Mouse (Mus musculus): ENCODE results near the gene Tyw1. TPM values are rescaled to one million over a fixed set of nuclear protein-coding genes. Genes with fewer than 3 reads are reported as not detected.

The Tyw1 gene
- polyA plus RNA-seq, 1 experiment, result 15.0 TPM

GRCm38 (mm10) chr5:130264433-130265005 is 9.1 kb downstream of the Tyw1 start:
- no peak for DNase-seq (ENCODE audit: low spot score)

GRCm38 (mm10) chr5:130266651-130267050 is 11.2 kb downstream of the Tyw1 start:
- DNase-seq (ENCODE audit: low spot score), result no peak

DNA sequence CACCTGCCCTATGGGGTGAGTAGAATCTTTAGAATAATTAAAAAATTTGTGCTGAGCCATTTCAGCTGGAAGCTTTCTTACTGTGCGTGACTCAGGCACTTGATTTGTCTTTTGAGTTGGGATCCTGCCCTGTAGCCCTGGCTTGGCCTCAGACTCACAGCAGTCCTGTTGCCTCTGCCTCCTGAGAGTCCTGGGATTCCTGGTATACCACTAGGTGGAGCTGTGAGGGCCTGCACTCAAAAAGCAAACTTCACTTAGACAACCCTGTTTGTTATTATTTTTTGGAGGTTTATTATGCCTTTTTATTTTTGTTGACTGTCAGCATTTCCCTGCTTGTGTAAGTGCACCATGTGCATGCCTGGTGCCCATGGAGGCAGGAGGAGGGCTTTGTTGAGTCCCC is 11.9 kb downstream of the Tyw1 start:
- no peak for DNase-seq (ENCODE audit: low spot score)

DNA sequence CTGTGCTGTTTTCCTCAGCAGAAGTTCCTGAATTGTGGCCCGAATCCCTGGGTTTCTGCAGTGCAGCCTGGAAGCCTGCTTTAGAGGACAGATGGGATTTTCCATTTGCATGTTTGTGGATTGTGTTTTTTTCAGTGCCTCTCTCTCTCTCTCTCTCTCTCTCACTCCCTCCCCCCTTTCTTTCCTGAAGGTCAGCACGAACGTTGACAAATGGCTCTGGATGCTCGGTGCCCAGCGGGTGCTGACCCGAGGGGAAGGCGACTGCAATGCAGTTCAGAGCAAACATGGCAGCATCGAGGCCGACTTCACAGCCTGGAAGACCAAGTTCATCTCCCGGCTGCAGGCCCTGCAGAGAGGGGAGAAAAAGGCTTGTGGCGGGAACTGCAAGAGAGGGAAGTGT is 13.6 kb downstream of the Tyw1 start:
- DNase-seq (ENCODE audit: low spot score), result no peak

GRCm38 (mm10) chr5:130272344-130272743 is 16.9 kb downstream of the Tyw1 start:
- no peak for DNase-seq (ENCODE audit: low spot score)

- DNase-seq (ENCODE audit: low spot score), result no peak
These were observed 17.6 kb downstream of the Tyw1 start for GRCm38 (mm10) chr5:130273046-130273445.

DNA sequence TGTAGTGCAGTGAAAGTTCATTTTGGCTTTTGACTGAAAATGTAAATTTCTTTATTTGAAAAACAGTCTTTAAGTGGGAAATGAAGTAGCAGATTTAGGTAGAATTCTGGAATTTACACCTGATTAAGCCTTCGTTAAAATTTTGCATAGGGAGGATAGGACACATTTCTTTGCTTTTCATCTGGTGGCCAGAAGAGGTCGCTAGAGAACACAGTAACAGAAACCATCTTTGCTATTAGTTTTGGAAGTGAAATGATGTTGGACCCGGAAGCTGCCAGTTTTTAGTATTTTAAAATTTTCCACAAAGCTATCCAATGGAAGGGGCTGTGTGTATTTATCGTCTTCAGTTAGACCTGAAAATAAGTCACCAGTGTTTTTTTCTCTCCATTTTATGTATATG is 20.1 kb downstream of the Tyw1 start:
- DNase-seq (ENCODE audit: low spot score), result no peak

DNA sequence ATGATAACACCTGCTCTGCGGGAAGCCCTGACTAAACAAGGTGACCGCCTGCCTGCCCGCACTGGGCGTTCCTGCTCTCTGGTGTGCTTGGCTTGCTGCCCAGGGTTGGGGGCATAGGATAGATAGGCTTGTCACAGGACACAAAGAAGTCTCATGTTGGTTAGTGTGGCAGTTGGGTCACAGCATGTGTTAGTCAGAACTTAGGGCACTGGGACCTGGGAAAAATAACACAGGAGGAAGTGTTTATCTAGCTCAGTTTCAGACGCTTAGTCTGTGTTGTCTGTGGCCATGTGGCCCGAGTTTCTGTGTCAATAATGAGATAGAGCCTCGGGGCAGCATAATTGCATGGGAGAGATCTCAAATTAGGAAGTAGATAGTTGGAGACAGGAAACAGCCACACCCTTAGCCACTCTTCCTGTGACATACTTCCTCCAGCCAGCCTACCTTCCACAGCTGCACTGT is 22.6 kb downstream of the Tyw1 start:
- DNase-seq (ENCODE audit: low spot score), result no peak

DNA sequence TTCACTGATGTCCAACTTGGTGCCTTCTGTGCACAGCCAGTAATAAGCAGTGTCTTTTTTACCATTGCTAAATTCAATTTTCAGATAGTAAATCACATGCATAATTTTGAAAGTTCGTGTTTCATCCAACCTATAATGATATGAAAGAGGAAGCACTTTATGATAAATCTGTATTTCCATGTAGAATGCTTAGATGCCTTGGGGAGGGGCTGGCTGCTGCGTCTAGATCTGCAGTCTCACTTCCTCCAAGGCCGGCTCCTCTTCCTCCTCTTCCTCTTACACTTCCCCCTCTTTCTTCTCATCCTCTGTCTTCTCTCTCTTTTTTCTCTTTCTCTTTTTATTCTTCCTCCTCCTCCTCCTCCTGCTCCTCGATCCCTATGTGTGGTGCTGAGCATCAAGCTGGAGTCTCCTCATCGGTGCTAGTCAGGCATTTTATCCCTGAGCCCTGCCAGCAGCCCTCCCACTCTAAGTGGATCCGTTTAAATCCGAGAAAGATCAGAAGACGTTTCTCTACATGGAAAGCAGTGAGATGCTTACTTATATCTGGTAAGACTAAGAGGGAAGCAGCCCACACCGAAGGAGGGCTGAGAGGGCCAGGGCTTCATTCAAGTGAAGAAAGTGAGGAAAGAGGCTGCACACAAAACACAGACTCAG is 27.8 kb downstream of the Tyw1 start:
- no peak for DNase-seq (ENCODE audit: low spot score)

GRCm38 (mm10) chr5:130288106-130288505 is 32.7 kb downstream of the Tyw1 start:
- DNase-seq (ENCODE audit: low spot score), result no peak

GRCm38 (mm10) chr5:130290242-130290641 is 34.8 kb downstream of the Tyw1 start:
- DNase-seq (ENCODE audit: low spot score), result no peak

- no peak for DNase-seq (ENCODE audit: low spot score)
These were observed 35.4 kb downstream of the Tyw1 start for GRCm38 (mm10) chr5:130290775-130291174.

GRCm38 (mm10) chr5:130292976-130293375 is 37.6 kb downstream of the Tyw1 start:
- no peak for DNase-seq (ENCODE audit: low spot score)

DNA sequence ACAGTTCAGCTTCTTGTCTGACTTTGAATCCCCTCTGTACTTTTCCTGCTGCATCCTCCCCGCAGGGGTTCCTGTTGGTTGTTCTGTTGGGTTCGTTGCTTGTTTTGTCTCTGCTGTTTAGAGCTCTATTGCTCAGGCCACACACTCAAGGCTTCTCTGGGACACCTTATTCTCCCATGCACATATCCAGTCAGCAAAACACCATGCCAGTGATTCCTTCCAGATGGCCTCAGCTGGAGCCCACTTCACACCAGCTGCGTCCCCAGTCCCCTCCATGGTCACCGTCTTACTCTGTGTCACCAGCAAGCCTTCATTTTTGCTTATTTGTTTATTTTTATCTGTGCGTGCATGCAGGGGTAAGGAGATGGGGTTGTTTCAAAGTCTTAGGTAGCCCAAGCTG is 38.5 kb downstream of the Tyw1 start:
- no peak for DNase-seq (ENCODE audit: low spot score)

GRCm38 (mm10) chr5:130294598-130294997 is 39.2 kb downstream of the Tyw1 start:
- DNase-seq (ENCODE audit: low spot score), result no peak

- no peak for DNase-seq (ENCODE audit: low spot score)
These were observed 40.7 kb downstream of the Tyw1 start for GRCm38 (mm10) chr5:130296071-130296470.

- no peak for DNase-seq (ENCODE audit: low spot score)
These were observed 43.5 kb downstream of the Tyw1 start for GRCm38 (mm10) chr5:130298831-130299460.

DNA sequence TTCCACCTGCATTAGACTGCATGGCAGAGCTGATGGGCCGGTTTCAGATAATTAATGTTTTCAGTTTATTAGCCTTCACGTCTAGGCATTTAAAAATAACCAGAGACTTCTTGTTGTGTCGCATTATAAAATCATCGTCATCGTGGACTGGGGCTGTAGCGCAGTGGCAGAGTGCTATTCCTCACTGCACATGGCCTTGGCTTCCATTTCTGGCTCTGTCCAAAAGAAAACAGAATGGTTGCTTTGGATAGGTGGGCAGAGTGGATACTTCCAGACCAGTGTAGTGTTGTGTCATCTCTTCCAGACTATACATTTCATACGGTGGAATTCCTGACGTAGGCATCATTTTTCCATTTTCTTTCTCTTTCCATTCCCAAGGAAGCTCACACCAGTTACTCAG is 44.1 kb downstream of the Tyw1 start:
- no peak for DNase-seq (ENCODE audit: low spot score)

DNA sequence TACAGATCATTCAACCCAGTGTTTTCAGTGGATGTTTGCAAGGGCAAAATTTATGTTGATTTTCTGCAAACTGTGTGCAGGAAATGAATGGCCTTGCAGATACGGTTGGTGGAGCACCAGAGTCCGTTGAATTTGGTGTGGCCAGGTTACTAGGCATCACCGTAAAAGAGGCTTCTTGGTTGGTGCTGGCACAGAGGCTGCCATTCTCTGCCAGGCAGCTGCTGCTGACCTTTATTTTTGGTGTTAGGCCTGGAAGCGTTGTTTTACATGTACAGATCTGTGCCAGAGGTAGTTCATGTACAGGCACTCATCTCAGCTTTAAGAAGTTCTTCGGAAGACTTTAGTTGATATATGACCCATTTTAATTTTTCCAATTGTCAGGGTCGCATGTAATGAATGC is 48.2 kb downstream of the Tyw1 start:
- no peak for DNase-seq (ENCODE audit: low spot score)

GRCm38 (mm10) chr5:130307921-130308320 is 52.5 kb downstream of the Tyw1 start:
- no peak for DNase-seq (ENCODE audit: low spot score)

- no peak for DNase-seq (ENCODE audit: low spot score)
These were observed 54.7 kb downstream of the Tyw1 start for GRCm38 (mm10) chr5:130310077-130310476.

DNA sequence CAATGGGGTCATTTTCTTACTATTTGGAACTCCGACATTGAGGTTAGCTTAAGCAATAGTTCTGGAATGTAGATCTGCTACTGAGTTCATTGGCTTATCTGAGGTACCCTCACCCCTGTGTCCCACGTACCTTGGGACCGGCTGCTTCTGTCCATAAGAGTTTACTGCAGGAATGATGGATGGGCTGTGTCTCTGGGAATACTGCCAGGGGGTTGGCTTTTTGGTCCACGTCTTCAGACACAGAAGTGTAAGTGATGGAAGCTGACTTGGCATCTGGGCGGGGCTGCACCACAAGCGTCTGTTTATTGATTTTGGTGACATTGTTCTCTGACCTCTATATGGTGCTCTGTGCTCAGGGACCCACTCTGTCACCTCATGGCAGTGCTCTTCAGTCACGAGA is 55.4 kb downstream of the Tyw1 start:
- no peak for DNase-seq (ENCODE audit: low spot score)

DNA sequence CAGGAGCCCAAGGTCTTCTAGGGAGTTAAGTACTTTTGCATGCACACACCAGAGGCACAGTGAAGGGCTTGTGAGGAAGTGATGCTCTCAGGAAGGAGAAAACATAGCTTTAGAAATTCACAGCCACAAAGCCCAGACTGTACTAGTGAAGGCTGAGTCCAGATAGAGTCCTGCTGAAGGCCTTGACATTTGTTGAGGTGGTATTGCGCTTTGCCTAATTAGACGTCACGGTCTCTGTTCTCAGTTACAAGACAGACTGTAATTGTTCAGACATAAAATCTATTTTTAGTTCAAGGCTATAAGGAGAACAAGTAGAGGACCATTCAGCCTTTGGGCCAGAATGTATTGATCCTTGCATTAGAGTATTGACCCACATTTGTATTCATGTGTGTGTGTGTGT is 58.1 kb downstream of the Tyw1 start:
- DNase-seq (ENCODE audit: low spot score), result no peak

All from urinary bladder, adult 2 months (tissue).